Mouse (Mus musculus) E14TG2a.4 (cell line): ENCODE measurements around the gene 1110059E24Rik.

Experiments
- CTCF ChIP-seq: conservative IDR thresholded peaks from 2 replicates; pipeline ENCODE4 v1.5.1; 2014; ENCODE audit warnings: low read length
- NANOG ChIP-seq: IDR thresholded peaks from 2 replicates; pipeline ENCODE4 v1.6.1; 2014; ENCODE audit warnings: borderline replicate concordance, low read length, mixed read lengths

- TF ChIP-seq CTCF (no peak), NANOG (no peak)
These were observed 84.1 kb downstream of the 1110059E24Rik start for GRCm38 (mm10) chr19:21568528-21569185.
